Mouse (Mus musculus): ENCODE results near the gene Sirt7. TPM values are rescaled to one million over a fixed set of nuclear protein-coding genes. Genes with fewer than 3 reads are reported as not detected.

Gene Sirt7
- total and polyA plus RNA-seq, 3 experiments = 74.4 to 91.3 (median 75.2) TPM

DNA sequence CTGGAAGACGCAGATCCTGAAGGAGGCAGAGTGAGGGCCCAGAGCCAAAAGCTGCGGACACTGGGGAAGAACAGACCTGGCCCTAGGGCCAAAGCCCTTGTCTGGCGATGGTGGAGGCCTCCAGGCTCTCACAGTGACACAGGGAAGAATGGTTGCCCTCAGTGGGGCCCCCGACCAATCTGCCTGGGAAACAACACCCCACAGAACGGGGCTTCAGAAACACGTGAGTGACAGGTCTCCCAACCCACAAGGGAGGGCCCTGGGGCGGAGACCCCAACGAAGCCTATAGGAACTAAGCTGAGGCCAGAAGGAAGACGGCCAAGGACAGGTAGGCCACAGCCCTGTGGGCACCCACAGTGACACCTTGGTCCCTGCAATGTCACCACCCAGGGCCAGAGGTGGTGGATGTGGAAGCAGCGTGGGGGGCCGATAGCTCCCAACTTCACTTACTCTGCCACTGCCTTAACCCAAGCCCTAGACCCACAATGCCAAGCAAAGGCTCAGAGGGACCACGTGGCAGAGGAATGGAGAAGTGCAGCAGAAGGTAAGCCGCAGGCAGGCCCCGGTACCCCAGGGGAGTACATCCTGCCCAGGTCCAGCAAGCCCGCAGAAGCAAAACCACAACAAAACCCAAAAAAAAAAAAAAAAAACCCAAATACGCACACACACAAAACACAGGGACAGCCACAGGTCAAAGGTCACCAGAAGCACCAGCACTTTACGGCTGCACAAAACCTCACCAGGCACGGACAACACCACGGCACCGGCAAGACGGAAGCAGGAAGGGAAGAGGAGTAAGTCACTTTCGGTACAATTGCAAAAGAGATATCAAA lies 2.6 kb upstream of the Sirt7 start (continued):
- TF ChIP-seq USF1 (IDR thresholded peaks at IDR 0.05; ENCODE audit: low read depth, low read length) (peak; percentile 71), CHD1 (IDR thresholded peaks at IDR 0.05; ENCODE audit: low read depth, low read length) (no peak), BHLHE40 (IDR thresholded peaks at IDR 0.05; ENCODE audit: low read depth, low read length) (peak; percentile 79), ZC3H11A (IDR thresholded peaks at IDR 0.05; ENCODE audit: low read depth, low read length) (no peak), ZMIZ1 (IDR thresholded peaks at IDR 0.05; ENCODE audit: low read depth, low read length) (peak; percentile 56), TCF12 (IDR thresholded peaks at IDR 0.05; ENCODE audit: low read depth, low read length) (peak; percentile 70), POLR2A (IDR thresholded peaks at IDR 0.05; ENCODE audit: low read depth, low read length) (peak; percentile 67), EP300 (IDR thresholded peaks at IDR 0.05; ENCODE audit: low read length) (peak; percentile 70), SIN3A (IDR thresholded peaks at IDR 0.05; ENCODE audit: low read length) (peak; percentile 82), RCOR1 (conservative IDR thresholded peaks at IDR 0.05; ENCODE audit: low read depth, low read length) (no peak), CHD2 (IDR thresholded peaks at IDR 0.05; ENCODE audit: low read length) (peak; percentile 80), RAD21 (IDR thresholded peaks at IDR 0.05; ENCODE audit: low read depth, low read length) (no peak), USF2 (conservative IDR thresholded peaks at IDR 0.05; ENCODE audit: low read depth, low read length) (peak; percentile 57; the same call in 1 of the 2 replicates), JUN (IDR thresholded peaks at IDR 0.05; ENCODE audit: insufficient read depth, low read depth, low read length) (no peak), IRF4 (IDR thresholded peaks at IDR 0.05; ENCODE audit: low read depth, low read length) (peak; percentile 63), SMC3 (IDR thresholded peaks at IDR 0.05; ENCODE audit: low read depth, low read length) (no peak), POLR2AphosphoS2 (IDR thresholded peaks at IDR 0.05; ENCODE audit: low read depth, low read length) (no peak), GABPA (IDR thresholded peaks at IDR 0.05; ENCODE audit: insufficient replicate concordance, low read depth, low read length) (no peak), ELF1 (IDR thresholded peaks at IDR 0.05; ENCODE audit: low read depth, low read length) (peak; percentile 91), MYC (IDR thresholded peaks at IDR 0.05; ENCODE audit: low read depth, low read length) (peak; percentile 99), MAFK (IDR thresholded peaks at IDR 0.05; ENCODE audit: insufficient replicate concordance, low read length) (peak; percentile 65)

DNA sequence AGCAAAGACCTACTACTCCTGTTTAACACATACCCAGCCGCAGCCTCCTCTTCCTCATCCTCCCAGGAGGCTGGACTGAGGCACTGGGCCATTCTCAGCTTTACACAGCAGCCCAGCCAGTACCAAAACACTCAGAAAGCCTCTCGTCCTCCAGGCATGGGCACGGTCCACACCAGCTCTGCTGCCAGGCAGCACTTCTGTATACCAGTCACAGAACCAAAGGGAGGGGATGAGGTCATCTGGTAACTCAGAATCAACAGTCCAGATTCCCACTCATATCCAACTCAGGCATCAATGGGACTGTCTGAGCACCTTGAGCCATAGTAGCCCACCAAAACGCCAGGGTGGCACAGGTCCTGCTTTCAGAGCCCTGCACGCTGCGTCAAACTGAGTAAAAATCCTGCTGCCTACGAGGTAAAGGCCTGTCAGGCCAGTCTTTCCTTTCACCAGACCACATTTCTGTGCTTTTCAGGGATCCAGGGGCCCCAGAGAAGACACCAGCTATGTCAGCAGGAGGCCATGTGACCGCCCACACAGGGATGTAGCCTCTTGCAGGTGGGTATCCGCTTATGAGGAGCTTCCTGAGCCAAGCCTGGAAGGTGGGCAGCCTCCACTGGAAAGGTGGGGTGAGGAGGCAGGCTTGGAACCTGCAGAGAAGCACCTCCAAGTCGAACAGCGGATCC lies 1.9 kb upstream of the Sirt7 start:
- Histone ChIP-seq H3K9ac (ENCODE audit: insufficient read depth, low read depth) (no peak overlapping the region; the same call in 1 of the 2 replicates), H3K36me3 (replicated peaks in 1 of 2; ENCODE audit: control insufficient read depth in 1 of 2, insufficient read depth in 1 of 2, low read length in 1 of 2) (peaks cover 37 to 55% of the 10 kb centered on the region in 2 experiments), H3K27me3 (replicated peaks) (no peaks in the 10 kb centered on the region), H3K4me1 (ENCODE audit: control insufficient read depth in 1 of 2, insufficient read depth in 2 of 2) (peaks cover 42 to 79% of the 10 kb centered on the region in 2 experiments), H3K79me2 (replicated peaks; ENCODE audit: control insufficient read depth, extremely low read depth, insufficient read depth, poor library complexity, severe bottlenecking) (peaks cover 49% of the 10 kb centered on the region), H3K27ac (ENCODE audit: insufficient read depth, low read depth) (peak overlapping the region; percentile 75; the same call in 1 of the 2 replicates), H3K4me2 (ENCODE audit: insufficient read depth, low read depth, poor library complexity, severe bottlenecking) (no peak overlapping the region), H3K4me3 (replicated peaks in 1 of 3; ENCODE audit: low read depth in 2 of 3, low read length in 2 of 3, poor library complexity in 1 of 3) (peak overlapping the region in 1 of 3 experiments; percentile 74), H3K9me3 (replicated peaks; ENCODE audit: low read length) (no peaks in the 10 kb centered on the region)
- no peak for DNase-seq (ENCODE audit: extremely low read depth)
- dilution Hi-C loops (cut with MboI; ENCODE audit: extremely low pct_ligation_motif_present, extremely low pct_unique_long_range_greater_than_20kb, low sequenced_read_pairs) (no loop called here), in situ Hi-C loops (cut with MboI; ENCODE audit: low pct_ligation_motif_present, low pct_unique_long_range_greater_than_20kb, low sequenced_read_pairs) (loop anchor here (10.0 kb wide), 1 partner anchor 58 kb away; no protein-coding TSS in a partner anchor)
- TF ChIP-seq POLR2A (IDR thresholded peaks at IDR 0.05; ENCODE audit: low read depth, low read length) (no peak), UBTF (IDR thresholded peaks at IDR 0.05; ENCODE audit: low read depth, low read length) (no peak), RCOR1 (conservative IDR thresholded peaks at IDR 0.05; ENCODE audit: low read depth, low read length) (no peak), GABPA (IDR thresholded peaks at IDR 0.05; ENCODE audit: insufficient replicate concordance, low read depth, low read length) (no peak), EP300 (IDR thresholded peaks at IDR 0.05; ENCODE audit: low read length) (no peak), MEF2A (IDR thresholded peaks at IDR 0.05; ENCODE audit: borderline replicate concordance, low read depth, low read length) (no peak), HCFC1 (IDR thresholded peaks at IDR 0.05; ENCODE audit: low read depth, low read length) (no peak), JUN (IDR thresholded peaks at IDR 0.05; ENCODE audit: insufficient read depth, low read depth, low read length) (no peak)

All from CH12.LX (cell line).